Mouse (Mus musculus) regulatory T cell (primary cell): ENCODE data around the gene Prps1.
"Not testable (repeated sequence)": the region's sequence is repeated elsewhere in the genome, so short reads cannot be mapped to it uniquely, and the experiment has no call there.

Experiments
- in situ Hi-C: fragments of 300-600 bp; cut with MboI, MseI; formaldehyde crosslinking; loops from one replicate; pipeline ENCODE4 v1.15.1; 2025; ENCODE audit warnings: high pct_unique_total_duplicates

Prps1 gene

DNA sequence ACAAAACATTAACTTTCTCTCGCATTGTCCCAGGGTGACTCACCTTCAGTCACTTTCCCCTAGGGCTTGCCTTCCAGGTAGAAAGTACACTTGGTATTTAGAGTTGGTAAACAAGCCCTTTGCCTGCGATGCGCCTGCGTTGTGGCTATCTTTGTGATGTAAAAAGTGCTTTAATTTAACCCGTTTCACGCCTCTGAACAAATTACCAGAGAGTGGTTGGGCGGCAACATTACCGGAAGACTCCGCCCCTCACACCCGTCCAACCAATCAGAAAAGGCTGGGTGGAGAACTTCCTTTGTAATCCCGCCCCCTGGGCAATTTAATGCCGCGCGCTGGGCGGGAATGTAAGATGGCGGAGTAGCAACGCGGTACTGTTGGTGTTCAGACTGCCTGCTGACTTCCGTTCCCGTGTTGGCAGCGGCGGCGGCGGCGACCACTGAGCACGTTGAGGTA lies at the start of gene Prps1:
Gene Prps1, plus strand, starts transcription at position 335 of the 453 bp plus-strand sequence.
- in situ Hi-C loops, result no loop called here

DNA sequence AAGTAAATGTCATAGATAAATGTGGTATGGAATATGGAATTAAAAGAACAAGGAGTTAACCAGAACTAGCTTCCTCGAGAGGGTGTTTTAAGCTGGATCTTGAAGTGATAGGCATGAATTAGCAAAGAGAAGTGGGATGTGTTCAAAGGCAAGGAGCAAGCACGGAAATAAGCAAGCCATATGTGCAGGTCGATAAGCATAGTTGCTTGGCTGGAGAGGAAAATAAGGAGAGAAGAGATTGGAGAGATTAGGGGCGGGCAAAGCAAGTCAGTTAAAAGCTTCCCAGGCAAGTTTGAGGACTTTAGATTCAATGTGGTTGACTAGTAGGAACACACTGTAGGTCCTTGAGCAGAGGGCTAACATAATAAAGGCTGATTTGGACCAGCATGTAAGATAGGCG lies 48.8 kb upstream of the Prps1 start:
- in situ Hi-C loops, result loop anchor here (25.0 kb wide), 1 partner anchor 755 kb away; no protein-coding TSS in a partner anchor

DNA sequence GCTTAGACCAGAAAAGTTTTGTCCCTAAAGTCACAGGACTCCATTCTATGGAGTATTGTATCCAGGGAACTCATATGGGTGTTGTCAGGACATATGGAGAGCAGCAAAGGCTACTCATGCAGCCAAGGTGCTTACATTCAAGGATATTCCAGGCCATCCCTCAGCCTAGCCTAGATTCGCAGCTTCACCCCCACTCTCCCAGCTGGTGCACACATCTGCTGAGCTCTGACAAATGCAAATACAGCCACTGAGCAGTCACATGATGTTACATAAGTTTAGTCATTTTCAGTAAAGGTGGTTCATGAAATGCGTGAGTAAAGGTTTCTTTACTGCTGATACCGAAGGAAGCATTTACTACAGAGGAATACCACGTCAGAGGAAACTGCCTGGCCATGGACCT lies 37.9 kb upstream of the Prps1 start:
- in situ Hi-C loops, result loop anchor here (25.0 kb wide), 1 partner anchor 744 kb away; no protein-coding TSS in a partner anchor

DNA sequence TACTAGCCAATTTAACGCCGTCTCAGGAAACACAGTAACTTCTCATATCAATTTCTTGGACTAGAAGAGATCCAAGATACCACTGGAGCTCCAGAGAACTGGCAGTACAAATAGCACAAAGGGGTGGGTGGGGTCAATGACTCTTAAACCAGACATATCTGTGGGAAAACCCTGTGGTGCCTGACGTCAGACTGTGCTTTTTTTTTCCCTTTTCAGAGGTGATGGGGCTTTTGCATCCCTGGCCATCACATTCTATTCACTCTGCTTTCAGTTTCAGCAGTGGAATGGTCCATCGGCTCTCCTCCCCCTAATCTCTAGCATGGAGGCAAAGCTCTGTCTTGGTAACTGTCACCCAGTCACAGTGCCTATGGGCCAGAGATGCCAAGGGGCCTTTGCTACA lies 29.3 kb upstream of the Prps1 start:
- in situ Hi-C loops, result no loop called here

DNA sequence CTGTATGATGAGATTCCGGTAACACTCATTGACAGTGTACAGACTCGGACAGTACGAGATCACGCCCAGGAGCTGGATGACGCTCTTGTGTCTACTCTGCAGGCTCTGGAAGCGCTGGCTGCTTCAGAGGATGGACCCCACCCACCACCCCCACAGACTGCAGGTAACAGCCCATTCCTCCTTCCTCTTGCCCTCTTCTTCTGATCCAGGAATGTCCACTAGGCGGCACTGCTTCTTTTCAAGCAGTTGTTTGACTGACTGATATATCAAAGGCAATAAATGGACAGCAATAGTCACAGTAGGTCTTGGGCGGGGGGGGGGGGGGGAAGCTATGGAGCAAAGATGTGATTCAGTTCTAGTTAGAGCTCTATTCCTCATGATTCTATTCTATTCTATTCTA lies 28.2 kb upstream of the Prps1 start:
- in situ Hi-C loops, result no loop called here

DNA sequence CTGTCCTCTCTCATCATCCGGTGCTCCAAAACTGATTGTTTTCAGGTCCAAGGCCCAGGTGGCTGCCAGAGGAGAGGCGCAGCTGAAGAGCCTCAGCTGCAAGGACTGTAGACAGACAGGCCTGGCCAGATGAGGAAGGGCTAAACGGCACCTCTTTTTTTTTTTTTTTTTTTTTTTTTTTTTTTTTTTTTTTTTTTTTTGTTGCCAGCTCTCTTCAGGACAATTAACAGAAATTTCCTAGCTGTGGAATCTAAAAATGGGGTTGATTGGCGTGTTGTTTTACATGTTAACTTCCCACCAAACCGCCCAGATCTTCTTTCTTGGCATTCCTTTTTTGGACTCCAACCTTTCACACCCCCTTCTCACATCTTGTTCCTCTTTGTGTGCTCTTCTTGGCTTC lies 26.4 kb upstream of the Prps1 start:
- in situ Hi-C loops, result no loop called here

DNA sequence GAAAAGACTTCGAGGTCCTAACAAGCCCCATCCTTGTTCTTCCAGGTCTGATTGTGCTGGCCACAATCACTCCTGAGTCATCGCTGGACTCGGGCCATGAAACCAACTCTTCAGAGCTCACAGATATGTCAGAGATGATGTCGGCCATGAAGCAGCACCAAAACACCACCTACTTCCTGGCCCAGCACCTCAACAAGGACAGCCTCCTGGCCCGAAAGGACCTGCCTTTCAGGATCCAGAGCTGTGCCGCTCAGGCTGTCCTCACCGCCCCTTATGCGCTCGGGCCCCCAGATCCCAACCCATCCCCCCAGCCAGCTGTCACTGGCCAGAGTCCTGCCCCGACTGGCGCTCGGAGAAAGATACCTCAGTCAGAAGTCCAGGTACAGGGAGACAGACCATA lies 25.9 kb upstream of the Prps1 start:
- in situ Hi-C loops, result no loop called here

DNA sequence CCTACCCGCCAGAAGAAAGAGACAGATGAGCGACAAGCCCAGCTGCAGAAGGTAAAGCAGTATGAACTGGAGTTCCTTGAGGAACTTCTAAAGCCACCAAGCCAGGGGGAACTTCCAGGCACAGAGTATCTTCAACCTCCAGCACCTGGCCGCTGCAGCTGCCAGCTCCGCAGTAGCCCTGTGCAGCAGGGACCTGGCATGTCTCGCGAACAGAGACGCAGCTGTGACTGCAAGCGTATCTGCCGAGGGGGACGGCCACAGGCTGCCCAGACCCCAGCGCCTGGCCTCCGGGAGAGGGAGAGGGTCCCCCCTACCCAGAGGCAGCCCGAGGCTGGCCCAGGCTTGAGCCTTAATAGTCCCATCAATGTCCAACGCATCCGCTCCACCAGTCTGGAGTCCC lies 24.4 kb upstream of the Prps1 start:
- in situ Hi-C loops, result no loop called here

DNA sequence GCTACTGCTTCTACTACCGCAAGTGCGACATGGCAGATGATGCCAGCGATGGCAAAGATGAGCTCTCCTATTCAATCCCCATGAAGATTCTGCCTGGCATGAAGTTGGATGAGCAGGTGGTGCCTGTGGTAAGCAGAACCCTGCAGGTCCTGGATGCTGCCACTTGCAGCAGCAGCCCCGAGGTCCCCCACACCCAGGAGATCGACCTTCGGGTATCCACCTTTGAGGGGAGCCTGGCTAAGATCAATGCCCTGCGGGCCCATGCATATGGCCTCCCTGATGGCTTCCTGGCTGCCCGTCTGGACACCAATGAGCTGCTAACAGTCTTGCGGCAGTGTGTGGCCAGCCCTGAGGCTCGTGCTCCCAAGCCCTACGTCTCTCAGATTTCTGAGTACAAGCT lies 23.6 kb upstream of the Prps1 start:
- in situ Hi-C loops, result no loop called here

DNA sequence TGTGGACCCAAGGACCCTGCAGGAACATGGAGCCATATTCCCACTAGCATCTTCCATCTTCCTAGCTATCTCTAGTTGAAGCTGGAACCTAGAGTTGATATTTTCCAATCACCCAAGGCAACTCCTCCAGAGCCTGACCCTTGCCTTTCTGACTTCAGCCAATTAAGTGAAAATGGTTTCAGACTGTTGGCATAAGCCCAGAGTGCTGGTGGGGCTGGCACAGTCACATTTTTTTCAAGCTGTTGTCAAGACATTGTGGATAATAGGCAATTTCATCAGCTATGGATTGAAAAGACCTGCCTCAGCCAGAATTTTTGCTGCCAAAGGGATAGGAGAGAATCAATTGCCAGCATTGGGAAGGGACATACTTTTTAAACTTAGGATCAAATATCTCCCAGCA lies 18.5 kb upstream of the Prps1 start:
- in situ Hi-C loops, result no loop called here

DNA sequence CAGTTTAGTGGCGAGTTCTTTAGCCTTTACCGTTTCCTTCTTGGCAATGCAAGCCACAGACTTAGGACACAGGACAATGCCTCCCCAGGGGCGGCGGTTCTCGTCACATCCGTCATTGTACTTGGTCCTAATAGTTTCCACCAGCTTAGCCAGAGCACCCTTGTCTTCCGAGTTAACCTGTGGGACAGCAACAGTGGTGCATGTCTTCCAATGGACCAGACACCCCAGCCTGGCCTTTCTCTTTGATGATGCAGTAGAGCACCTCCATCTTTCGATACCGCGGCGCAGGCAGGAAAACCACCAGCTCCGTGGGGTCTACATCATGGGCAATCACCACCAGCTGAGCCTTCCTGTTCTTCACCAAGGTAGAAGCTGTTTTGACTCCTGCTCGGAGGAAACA lies 10.9 kb upstream of the Prps1 start:
- in situ Hi-C loops, result no loop called here

DNA sequence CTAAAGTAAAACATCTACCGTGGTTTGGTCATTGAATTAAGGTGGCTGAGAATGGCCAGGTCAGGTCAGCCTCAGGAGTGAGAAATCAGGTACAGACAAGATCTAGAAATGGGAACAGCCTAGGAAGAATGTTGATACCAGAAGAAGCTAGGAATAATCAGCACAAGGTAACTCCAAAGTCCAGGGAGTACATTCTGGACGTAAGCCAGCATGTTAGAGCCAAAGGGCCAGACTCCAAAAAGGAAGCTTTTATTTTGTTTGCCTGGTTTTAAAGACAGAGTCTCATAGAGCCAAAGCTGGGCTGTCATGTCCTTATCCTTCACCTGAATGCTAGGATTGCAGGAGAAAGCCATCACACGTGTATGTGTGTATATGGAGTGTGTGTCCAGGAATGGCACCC lies 6.3 kb upstream of the Prps1 start:
- in situ Hi-C loops, result no loop called here

DNA sequence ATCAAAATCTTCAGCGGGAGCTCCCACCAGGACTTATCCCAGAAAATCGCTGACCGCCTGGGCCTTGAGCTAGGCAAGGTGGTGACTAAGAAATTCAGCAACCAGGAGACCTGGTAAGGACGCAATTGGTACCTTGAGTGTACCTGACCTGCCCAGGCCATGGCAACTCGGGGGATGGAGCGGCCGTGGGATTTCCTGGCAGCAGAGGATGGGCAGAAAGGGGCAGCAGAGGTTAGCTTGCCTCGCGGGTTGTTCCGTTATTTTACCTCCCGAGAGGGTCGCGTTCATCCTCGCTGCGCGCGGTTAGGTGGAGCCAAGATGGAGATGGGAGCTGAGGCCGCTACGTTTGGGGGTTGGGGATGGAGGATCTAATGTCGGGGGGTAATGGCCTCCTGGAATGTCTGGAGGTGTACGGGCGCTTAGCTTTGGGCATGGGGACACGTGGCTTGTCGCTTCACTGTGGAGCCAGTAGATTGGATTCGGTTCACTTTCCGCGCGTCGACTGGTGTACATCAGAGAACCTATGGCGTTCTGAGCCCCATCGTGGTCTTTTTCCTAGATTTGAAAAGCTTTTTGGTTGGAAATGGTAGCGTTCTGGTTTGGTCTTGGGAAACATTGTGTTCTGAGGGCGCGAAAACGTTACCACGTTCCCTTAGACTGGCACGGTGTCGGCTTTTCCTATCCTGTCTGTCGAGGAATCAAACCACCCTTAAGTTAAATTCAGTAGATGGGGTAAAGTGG lies 508 bp downstream of the Prps1 start:
- in situ Hi-C loops, result no loop called here

DNA sequence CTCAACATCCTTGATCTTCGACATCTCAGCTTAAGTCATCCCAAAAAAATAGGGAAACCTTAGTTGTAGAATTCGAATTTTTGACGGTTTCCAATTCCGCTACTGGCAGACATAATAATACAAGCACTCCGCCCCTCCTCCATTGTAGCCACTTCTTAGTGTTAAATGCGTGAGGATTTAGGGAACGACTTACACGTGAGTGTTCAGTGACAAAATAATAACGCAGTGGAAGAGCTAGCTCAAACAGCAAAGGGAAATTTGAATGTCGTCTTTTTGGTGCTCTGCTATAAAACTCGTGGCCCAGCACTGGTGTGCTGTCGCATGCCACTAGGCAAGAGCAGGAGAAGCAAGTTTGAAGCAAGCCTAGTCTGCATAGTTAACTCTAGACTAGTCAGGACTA lies 1.1 kb downstream of the Prps1 start:
- in situ Hi-C loops, result no loop called here

DNA sequence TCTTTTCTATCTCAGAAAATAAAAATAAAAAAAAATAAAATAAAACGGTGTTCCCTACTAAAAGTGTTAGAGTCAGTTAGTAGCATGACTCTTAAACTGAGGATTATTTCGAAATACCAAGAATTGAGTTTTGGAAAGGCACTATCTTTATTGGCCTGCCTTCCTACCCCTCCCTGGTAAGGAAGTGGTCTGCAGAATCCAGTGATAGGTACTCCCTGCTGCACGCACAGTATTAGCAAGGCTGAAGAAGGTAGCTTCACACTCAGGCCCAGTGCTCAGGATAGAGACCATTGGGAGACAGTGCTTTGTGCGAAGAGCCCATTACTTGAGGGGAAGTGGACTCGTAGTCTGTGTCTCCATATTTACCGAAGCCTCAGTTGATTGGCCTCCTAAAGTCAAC lies 21.8 kb downstream of the Prps1 start:
- in situ Hi-C loops, result loop anchor here (5.0 kb wide), 1 partner anchor 364 kb away; no protein-coding TSS in a partner anchor

DNA sequence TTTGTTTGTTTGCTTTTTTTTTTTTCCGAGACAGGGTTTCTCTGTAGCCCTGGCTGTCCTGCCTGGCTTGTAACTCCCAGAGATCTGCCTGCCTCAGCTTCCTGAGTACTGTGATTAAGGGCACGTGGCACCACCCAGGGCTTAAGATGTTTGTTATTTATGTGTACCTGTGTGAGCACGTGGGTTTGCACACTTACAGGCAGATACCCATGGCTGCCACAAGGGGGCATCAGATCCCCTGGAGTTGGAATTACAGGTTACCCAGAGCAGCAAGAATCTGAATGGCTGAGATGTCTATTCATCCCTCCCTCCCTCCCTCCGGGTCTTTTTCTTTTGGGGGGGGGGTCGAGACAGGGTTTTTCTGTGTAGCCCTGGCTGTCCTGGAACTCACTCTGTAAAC lies 22.8 kb downstream of the Prps1 start:
- in situ Hi-C loops, result loop anchor here (5.0 kb wide), 1 partner anchor 363 kb away; no protein-coding TSS in a partner anchor

DNA sequence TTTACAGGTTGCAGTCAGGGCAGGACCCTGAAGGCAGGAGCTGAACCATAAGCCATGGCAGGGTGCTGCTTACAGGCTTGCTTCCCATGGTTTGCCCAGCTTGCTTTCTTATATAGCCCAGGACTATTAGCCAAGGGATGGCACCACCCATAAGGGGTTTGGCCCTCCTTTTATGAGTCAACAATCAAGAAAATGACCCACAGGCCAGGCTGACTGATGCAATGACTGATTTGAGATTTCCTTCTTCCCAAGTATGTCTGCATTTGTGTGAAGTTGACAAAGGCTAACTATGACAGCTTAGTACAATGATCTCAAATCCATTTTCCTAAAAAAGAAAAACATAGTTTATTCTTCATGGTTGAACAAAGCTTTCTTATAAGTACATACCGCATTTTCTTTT lies 32.8 kb downstream of the Prps1 start:
- in situ Hi-C loops, result loop anchor here (5.0 kb wide), 1 partner anchor 233 kb away; no protein-coding TSS in a partner anchor

DNA sequence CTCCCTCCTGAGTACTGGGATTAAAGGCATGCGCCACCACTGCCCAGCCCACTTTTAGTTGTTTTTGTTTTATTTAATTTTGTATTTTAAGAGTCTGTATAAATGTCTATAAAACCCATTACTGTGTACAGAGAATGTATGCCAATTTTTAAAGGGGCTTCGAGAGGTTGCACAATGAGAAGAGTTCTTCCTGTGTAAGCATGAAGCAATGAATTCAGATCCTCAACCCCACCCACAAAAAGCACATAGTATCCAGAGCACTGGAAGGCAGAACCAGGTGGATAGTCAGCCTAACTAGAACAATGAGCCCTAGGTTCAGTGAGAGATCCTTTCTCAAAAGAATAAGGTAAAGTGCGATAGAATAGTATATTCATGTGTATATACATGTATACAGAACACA lies 33.8 kb downstream of the Prps1 start:
- in situ Hi-C loops, result loop anchor here (5.0 kb wide), 1 partner anchor 107 kb away; no protein-coding TSS in a partner anchor

DNA sequence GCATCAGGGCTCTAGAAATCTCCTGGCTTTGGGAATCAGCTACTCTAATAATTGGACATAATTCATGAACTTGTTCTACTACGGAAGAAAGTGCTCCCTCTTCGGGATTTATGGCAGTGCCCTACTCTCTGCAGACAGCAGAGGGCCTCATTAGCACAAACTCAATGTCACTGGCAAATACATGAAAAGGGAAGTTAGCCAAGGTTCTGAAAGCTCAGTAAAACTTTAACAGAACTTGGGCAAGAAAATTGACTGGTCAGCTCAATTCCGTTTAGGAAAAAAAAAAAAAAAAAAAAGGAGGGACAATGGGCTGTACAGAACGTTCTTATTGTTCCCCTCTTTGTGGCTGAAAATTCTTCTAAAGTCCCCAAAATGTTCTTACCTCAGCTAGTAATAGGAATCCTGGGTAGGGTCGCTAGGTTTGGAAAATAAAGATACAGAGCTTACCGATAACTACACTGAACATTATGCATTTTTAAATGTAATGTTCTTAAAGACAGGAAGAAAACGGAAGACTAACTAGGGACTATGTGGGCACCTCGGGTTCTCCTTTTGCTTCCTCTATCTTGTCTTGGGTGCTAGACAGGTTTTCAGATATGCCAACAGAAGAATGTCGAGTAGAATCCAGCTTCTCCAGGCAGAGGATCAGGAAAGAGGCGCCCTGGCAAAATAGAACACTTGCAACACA lies 35.6 kb downstream of the Prps1 start:
- in situ Hi-C loops, result loop anchor here (5.0 kb wide), 1 partner anchor 105 kb away; no protein-coding TSS in a partner anchor

DNA sequence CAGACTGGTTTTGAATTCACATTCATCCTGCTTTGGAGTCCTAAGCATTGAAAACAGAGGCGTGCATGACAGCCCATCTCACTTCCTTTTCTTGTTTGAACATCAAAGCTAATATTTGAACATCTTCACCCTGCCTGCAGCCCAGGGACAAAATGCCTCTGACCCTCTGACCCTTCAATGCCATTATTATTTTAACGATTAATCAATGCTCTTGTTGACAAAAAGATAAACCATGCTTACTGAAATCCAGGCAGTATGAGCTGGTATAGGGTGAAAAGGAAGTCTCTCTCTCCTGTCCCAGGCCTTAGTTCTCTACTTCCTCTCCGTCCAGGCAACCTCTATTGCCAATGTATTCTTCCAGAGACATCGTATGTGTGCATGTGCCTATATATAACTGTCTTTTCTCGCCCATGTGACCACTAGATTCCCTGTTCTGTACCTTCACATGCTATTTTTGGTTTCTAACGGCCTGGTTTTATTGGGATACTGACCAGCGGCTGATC lies 37.2 kb downstream of the Prps1 start:
- in situ Hi-C loops, result loop anchor here (5.0 kb wide), 1 partner anchor 104 kb away; no protein-coding TSS in a partner anchor

DNA sequence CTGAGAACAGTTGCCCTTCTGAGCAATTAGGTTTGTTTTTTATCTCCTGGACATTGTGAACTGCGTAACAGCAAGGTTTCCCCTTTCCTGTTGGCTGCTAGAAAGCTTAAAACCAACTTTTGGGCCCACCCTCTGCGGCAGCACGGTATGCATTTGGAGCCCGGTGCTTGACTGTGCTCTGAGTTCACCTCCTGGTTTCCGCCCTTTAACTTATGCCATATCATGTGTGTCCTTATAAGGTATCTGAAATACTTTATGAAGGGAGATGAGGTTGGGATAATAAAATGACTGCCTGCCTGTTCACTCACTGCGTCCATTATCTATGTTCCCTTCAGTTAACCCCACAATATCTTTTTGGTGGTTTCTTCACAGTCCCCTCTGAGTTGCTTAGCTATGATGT lies 37.8 kb downstream of the Prps1 start:
- in situ Hi-C loops, result loop anchor here (5.0 kb wide), 1 partner anchor 103 kb away; no protein-coding TSS in a partner anchor

DNA sequence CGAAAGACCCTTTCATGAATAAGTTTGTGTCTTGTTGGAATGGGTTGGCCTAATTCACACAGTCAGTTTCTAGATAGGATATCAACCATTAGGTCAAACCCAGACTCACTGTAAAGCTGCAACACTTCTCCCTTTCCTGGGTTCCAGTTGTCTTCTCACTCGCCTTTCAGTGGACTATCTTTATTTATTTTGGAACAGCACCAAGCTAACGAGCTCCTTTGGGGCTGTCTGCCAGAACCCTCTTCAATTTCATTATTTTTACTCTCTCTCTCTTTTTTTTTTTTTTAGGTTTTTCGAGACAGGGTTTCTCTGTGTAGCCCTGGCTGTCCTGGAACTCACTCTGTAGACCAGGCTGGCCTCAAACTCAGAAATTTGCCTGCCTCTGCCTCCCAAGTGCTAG lies 42.0 kb downstream of the Prps1 start:
- in situ Hi-C loops, result not testable (repeated sequence)

DNA sequence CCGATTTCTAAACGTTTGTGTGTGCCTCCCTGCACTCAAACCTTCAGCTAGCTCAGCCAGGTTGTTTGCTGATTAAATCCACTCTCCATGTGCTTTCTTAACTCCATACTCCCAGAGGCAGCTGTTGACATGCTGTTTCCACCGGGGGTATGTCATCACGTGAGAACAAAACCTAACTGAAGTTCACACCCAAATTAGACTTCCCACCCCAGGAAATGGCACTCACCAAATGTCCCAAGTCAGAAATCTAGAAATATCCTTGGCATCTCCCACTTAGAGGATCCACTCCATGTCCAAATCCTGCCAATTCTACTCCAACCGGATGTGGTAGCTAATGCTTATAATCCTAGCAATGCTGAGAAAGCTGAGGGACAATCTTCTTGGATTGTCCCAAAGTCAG lies 43.9 kb downstream of the Prps1 start:
- in situ Hi-C loops, result no loop called here
